Mouse (Mus musculus) c-Kit-positive CD71-positive TER-119-negative erythroid progenitor cells, embryonic 14.5 days (primary cell): ENCODE measurements around the gene Uap1.

ENCODE experiments used
- DNase-seq: peaks from one replicate; pipeline ENCODE4 v3.0.0-alpha.2; 2013; ENCODE audit warnings: low read depth

Gene Uap1

DNA sequence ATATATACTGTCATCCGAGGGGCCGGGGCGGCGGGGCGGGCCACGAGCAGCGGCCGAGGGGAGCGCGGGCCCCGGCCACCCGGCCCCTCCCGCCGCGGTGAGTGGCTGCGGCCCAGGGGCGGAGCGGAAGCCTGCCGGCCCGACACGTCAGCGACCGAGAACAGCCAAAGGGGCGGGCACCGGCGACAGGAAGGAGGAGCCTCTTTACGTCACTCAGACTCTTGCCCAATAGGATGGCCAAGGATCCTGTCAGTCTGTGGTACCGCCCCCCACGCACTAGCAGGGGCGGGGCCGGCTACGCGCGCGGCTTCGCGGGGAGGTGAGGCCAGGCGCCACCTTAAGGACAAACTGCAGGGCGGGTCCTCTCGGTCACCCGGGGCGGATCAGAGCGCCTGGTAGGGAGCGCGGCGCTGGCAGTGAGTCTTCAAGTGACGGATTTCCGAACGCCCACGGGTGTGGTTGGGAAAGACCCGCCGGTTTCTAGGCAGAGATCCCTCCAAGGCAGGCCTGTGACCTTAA lies at the start of gene Uap1:
Gene Uap1 (minus strand): TSS at position 144 of the 519 bp plus-strand sequence.
- peak; percentile 93 for DNase-seq

DNA sequence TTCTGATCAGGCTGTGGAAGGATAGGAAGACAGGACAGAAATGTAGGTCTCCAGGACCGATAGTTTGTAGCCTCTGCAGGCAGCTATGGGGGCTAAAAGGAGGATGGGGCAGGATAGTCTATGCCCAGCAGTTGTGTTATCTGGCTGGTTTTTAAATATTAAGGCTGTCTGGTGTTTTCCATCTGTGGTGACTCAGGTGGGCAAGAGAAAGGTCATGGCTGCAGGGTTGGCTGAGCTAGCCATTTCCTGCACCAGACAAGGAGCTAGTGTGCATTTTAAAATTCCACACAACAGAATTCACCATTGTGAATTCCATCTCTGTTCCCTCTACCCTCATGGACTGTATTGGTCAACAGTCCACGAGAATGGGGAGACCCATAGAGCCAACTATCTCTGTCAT lies 48.5 kb upstream of the Uap1 start:
- no peak for DNase-seq

DNA sequence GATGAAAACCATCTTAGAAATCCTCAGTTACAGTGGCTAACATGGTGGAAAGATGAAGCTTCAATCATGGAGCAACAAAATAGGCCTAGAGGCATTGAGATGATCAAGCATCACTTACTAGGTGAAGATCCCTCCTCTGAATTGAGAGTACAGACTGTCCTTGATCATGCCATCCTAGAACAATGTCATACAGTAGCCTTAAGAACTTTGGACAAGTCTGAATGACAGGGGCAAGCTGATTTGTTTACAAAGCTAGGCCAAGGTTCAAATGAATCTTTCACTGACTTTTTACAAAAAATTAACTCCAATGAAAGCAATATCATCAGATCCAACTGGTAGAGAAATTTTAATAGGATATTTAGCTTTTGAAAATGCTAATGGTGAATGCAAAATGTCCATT lies 45.6 kb upstream of the Uap1 start:
- no peak for DNase-seq

DNA sequence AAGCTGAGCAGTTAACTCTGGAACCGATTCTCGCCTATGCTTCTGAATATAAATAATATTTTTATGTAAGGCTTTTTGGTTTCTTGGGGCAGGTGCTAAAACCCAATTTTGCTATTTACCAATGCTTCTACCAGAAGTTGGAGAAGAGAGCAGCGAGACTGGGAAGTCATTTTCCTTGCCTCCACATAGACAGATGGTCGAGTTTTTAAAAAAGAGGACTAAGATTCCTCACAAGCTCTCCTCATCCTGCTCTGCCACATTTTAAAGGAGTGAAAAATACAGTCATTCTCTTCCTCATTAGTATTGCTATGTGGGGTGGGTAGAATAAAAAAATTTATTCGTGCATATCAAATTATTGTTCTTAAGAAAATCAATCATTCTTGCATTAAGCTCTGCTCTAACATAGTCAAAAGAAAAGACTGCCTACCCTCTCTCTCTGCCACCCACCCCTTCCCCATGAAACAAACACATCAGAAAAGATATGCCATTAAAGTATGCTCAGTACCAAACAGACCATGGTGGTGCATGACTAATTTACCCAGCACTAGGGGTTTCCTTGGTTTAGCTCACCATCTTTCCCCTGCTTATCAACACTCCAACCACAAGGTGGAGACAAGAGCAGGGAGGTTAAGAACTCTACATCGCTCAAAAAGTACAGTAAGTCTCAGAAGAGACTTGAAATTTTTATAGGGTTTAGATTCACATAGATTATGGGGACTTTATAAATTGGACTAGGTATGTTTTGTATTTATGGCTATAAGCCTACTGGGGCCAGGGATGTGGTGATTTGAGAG lies 43.5 kb upstream of the Uap1 start:
- peak; percentile 20 for DNase-seq

DNA sequence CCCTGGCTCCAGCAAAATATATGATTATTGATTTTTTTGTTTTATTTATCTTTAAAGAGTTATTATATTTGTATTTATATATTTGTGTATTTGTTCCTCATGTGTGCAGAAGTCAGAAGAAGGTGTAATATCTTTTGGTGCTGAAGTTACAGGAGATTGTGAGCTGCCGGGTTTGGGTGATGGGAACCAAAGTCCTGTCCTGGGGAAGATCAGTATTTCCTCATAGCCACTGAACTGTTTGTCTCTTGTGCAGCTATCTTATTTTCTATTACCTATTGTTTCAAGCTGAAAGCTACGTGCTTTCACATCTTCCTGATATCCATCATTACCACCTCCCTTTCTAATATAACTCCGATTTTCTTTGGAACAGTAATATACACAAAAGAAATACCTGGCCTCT lies 40.8 kb upstream of the Uap1 start:
- no peak for DNase-seq

DNA sequence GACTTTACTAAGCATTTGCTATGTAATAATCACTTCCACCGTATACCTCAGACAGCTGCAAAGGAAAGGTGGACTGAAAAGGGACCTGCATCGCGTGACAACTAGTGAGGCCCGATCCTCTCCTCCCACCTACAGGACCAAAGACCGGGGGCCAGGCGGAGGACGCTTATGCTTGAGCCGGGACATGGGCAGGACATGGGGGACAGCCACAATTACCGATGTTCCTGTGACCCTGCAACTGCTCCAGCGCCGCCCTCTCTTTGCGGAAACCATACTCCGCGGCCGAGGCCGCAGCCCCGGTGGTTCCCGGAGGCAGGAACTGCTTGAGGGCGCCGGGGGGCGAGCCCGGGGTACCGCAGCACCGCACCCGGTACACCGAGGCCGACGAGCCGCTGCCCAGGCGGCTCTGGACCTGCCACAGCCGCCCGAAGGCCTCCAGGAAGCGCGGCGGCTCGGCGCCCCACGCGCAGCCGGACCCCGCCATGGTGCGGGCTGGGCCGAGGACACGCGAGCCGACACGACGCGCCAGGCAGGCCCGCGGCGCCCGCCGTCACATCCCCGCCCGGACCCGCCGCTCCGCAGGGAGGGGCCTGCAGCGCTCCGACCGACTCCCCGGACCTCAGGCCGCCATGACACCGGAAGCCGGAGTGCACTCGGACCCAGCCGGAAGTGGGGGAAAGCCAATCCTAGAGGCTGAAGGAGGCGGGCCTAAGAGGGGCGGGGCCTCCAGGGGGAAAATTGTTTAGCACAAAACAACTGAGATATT lies 40.2 kb upstream of the Uap1 start, which contains the start of gene Uhmk1:
Gene Uhmk1 (minus strand): TSS at position 641 of the 766 bp plus-strand sequence.
- DNase-seq, result peak; percentile 67

DNA sequence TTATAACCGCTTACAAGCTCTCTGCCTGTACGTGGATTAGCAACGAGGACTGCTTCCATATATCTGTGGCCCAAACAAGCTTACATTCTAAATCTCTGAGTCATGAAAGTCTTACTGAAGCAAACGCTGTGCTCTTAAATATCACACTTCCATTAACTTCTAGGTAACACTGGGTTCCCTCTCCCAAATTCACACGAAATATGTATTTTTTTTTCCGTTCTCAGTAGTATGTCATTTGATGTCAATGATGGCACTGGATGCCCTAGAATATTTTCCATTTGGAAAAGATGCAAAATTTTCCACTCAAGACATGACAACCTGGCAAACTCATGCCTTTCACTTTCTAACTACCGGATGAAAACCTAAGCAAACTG lies 39.6 kb upstream of the Uap1 start:
- peak; percentile 10 for DNase-seq

DNA sequence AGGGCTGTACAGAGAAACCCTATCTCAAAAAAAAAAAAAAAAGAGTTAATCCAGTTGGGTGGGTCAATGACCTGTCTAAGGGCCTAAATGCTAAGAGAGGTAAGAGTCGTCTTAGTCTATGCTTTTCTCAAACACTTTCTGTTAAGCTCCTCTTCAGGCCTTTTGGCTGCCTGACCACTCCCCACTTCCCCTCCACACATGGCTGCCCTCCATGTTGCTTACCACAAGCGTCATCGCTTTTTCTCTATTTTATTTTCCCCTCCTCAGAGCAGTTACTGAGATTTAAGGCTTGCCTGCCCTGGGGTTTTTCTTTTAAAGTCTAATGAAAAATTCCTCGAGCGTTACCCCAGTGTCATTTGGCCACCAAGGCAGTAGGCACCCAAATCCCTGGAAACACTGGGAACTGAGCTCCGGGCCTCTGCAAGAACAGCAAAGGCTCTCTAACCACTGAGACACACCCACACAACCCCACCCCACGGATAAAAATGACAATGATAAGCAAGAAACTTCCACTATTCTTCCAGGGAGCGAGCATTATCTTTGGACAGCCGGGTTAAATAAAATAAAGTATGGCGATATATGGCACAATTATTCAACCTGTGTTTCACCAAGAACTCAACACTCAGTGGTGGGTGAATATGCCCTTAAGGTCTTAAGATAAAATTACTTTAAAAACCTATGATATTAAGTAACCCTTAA lies 38.6 kb upstream of the Uap1 start:
- no peak for DNase-seq

DNA sequence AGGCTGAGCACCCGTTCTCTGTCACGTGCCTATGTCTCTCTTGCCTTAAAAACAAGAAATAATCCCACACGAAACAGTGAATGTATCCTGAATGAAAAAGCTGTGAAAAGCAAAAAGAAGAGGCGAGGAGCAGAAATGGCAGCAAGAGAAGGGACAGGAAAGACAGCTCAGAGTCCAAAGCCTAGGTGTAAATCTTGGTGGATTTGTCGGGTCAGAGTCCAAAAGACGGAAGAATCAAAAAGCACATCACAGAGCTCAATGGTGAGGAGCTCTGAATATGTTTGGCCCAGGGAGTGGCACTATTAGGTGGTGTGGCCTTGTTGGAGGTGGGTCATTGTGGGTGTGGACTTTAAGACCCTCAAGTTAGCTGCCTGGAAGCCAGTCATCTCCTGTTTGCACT lies 31.6 kb upstream of the Uap1 start:
- no peak for DNase-seq

DNA sequence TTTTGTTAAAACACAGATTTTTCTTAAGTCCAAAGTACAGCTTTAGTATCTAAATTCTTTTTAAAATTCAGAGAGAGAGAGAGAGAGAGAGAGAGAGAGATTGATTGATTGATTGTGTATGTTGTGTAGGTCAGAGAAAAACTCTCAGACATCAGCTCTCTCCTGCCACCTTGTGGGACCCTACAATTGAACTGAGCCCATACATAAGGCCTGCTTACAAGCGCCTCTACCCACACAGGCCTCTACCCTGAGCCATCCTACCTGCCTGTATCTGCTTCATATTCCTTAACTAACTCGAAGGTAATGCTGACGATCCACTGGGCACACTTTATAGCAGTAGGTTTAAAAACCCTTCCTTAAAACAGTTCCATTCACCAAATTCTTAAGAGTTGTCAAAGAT lies 25.6 kb upstream of the Uap1 start:
- DNase-seq, result no peak

DNA sequence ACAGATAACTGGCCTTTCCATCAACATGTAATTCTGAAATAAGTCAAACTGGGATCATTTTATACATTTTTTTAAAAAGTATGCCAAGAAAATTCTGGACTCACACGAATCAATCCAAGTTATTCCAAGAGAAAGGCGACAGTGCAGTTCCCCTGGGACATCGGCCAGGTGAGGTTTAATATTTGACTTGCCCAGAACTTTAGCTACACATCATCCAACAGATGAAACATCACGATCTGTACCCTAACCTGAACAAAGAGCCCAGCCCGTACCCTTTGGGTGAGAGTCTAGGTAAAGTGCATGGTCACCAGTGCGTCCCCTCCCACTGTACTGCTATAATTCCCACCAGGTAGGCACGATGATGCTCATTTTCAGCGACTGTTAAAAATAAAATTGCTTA lies 21.5 kb upstream of the Uap1 start:
- DNase-seq, result no peak

DNA sequence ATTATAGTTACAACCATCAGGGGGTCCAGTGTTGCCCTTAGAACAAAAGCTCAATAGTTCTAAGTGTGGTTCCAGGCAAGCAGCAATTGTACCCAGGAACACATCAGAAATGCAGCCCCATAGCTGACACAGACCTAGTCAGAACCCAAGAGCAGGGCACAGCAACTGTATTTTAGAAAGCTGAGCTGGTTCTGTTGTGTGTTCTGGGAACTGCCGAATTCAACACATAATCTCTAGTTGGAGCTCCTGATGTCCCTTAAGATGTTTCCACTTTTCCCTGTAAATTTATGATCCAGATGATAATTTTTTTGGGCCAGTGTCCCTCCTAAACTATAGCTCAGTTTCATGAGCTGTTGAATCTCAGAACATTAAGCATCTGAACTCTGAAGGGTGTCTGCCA lies 17.2 kb upstream of the Uap1 start:
- DNase-seq, result no peak

DNA sequence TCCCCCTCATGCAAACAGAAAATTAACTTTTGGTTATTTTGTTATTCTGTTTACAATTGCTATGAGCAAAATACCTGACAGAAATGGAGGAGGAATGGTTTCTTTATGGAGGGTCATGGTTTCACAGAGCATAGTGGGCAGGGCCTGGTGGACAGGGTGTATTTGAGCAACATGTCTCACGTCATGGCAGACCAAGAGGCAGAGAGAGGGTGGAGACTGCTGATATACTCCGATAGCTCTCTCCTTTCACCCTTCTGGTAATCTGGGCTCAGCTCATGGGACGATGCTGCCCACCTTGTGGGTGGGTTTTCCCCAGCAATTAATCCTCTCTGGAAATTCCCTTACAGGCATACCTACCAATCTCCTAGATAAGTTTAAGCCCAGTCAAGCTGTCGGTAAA lies 15.5 kb upstream of the Uap1 start:
- DNase-seq, result no peak

DNA sequence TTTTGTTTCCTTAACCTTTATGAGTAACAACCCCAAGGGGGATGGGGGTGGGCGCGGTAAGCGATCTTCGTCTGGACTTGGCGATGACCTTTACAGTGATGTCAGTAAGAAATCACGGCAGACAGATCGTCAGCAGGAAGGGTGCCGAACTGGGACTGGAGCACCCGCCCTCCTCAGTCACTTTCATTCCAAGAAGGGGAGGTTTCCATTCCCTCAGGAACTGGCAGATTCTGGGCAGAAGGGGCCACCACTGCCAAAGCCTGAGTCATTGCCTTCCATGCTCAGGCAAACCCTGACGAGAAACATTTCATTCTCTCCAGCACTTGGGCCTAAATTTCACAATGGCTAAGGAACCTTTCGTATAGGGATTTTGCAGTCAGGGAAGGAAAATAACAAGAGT lies 13.8 kb upstream of the Uap1 start:
- DNase-seq, result no peak

DNA sequence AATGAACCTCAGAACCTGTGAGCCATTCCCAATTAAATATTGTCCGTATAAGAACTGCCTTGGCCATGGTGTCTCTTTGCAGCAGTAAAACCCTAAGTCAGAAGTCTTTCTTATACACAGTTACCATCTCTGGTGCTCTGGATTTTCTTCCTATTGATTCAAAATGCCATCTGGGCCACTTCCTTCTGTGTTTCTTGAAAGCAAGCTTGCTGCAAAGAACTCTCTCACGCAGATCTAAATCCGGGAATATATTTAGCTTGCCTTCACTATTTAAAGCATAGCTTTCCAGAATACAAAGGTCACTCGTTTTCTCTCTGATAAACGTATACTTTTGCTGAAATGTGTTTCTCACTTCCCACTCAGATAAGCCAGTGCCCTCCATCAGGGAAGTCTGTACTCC lies 11.8 kb upstream of the Uap1 start:
- DNase-seq, result no peak

DNA sequence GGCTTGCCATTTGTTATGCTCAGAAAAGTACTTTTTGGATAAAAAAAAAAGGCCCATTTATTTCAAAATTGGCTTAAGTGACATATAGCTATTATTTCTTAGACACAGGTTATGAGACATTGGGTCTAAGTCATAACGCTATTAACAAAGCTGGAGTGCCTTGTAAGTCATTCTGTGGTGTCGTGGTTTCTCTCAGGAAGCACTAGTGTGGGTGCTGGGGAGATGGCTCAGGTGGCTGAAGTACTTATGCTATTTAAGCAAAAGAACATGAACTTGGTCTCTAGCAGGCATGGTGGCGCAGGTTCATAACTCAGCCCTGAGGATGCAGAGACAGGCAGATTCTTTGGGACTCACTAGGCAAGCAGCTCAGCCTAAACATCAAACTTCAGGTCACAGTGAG lies 10.4 kb upstream of the Uap1 start:
- no peak for DNase-seq

DNA sequence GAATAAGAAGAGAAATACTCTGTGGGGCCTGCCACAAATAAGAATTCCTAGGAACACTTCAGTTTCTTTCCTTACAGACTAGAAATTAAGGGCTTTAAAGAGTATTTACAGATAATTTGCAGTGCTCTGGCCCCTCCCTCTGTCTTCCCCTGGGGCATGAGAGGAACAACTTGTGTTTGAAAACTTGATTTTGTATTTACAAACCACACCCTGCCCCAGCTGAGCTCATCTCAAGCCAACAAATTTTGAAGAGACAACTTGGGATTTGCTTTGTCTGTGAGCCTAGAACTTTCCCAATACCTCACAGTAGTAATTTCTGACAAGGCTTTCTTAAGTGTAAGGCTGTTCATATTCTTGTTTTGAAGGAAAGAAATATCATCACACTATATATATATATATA lies 7.9 kb upstream of the Uap1 start:
- no peak for DNase-seq

DNA sequence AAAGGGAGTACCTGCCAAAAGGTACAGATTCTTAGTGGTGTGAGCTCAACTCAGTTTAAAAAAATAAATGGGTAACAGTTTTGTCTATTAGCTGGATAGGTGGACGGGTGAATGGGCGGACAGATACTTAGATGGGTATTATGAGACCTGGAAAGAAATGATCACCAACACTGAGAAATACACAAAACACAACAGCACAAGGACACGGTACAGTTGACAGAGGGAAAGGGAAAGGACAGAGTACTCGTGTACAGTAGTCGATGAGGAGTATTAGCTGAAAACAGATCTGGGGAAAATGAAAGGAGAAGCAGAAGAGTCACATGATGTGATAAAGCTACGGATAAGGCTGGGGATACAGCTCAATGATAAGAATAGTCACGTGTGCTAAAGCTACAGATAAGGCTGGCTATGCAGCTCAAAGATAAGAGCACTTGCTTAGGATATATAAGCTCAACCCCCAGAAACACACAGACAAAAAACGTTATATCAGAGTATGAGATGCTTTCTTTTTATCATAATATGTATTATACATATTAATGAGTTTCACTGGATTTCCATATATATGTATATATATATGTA lies 2.0 kb upstream of the Uap1 start:
- DNase-seq, result peak; percentile 40

DNA sequence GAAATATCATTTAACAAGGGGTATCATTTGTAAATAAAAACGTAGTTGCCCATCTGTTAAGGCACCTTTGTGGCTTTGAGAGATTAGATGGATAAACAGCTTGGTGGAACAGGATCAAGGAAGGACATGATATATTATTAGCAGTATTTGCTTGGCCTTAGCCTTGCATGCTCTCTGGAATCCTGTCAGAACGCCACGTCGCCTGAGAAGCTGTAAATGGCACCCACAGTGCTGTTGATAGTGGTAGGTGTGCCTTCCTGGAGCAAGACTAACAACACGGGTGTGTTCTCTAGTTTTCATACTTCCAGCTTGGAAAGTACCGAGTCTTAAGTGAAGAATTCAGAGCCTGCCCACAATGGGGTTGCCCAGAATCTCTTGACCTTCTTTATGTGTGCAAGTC lies 1.1 kb upstream of the Uap1 start:
- peak; percentile 22 for DNase-seq

DNA sequence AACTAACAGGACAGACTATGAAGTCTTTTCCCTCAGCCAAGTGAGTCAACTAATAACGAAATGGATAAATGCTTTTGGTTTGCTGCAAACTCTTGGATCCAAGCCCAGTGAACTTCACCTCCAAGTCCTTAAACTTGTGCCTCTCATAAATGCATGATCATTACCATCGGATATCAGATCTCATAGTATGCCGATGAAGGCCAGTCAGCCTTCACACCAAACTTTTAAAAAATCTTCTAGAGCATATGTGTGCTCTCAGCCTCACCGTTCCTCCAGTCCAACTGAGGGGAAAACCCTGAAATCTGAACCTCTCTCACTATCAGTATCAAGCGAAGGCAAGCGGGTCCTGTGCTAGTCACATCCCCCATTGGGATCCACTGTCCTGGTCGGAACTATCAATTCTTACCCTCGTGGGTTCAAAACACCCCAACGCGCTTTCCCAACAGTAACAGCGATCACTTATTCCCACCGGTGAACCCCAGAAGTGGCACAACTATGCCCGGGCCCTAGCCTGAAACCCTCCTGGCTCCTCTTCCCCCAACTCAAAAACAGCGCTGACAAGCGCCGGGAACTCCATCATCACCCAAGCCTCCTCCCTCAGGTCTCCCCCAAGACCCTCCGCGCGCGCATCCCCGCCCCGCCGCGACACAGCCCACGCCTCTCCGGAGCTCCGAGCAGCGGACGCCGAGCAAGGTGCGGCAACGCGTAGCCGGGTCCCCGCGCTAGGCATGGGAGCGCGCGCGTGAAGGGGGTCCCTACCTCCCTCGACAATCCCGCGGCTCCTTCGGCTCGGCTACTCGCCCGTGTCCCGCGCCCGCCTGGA lies 555 bp downstream of the Uap1 start:
- DNase-seq, result peak; percentile 31

DNA sequence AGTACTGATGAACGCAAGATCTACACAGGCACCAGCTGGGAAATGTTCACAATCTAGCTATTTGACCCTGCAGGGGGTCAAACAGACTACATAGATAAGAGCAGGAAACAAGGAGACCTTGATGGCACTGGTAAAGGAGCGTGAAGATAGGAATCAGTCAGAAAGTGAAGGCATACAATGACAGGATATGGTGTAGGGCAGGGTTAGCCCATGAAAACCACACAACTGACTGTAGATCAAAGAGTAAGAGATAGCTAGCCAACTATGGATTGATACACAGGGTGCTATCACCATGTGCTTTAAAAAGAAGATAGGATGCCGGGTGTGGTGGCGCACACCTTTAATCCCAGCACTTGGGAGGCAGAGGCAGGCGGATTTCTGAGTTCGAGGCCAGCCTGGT lies 7.0 kb downstream of the Uap1 start:
- DNase-seq, result no peak

DNA sequence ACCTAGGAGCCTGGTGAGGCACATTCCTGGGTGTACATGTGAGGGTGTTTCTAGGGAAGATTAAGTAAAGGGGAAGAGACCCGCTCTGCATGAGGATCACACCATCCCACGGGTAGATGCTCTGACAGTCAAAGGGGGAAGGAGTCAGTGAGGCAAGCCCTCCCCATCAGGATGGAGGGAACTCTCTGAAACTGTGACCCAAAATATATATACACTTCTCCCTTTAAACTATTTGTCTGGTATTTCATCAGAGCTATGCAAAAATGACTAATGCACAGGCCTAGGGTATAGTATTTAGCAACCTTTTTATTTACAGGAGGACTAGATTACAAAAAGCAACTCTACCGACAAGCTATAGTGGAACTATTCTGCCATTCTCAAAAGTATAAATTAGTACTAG lies 9.8 kb downstream of the Uap1 start:
- DNase-seq, result no peak
